Mouse (Mus musculus) ES-E14 (cell line): Measurements from ENCODE around the gene Lpp.

Source experiments
- CHD2 ChIP-seq: IDR thresholded peaks from 2 replicates; pipeline ENCODE4 v1.6.1; 2014; ENCODE audit warnings: mild to moderate bottlenecking, low read depth, low read length, inconsistent platforms
- HCFC1 ChIP-seq: IDR thresholded peaks from 2 replicates; pipeline ENCODE4 v1.6.1; 2012; ENCODE audit warnings: low read length, inconsistent platforms, borderline replicate concordance; ENCODE audit not compliant: insufficient read depth
- MAFK ChIP-seq: IDR thresholded peaks from 2 replicates; pipeline ENCODE4 v1.6.1; 2014; ENCODE audit warnings: mild to moderate bottlenecking, low read depth, low read length, inconsistent platforms; ENCODE audit not compliant: insufficient read depth
- ZC3H11A ChIP-seq: IDR thresholded peaks from 2 replicates; pipeline ENCODE4 v1.6.1; 2012; ENCODE audit warnings: low read depth, mild to moderate bottlenecking, inconsistent platforms, low read length, borderline replicate concordance
- ZNF384 ChIP-seq: IDR thresholded peaks from 2 replicates; pipeline ENCODE4 v1.6.1; 2012; ENCODE audit warnings: low read depth, low read length, inconsistent platforms

DNA sequence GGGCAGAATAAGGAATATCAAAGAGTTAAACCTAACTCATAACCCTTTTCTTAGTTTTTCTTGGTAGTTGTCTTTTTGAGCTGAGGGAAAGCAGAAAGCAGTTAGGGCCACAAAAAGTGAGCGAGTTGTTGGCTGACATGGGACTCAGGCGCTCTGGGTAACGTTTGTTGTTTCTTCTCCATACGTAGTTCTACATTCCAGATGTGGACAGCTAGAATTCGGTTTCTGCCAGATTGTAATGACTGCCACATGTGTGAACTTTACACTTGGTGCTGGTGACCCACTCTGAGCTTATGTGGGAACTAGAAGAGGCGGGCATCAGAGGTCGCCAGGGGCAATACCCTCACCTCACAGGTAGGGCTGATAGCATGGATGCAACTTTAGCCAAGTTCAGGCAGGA is 172.0 kb downstream of the Lpp start:
- TF ChIP-seq HCFC1 (no peak), ZC3H11A (no peak), ZNF384 (no peak), MAFK (no peak), CHD2 (no peak)
